Comparison of ENCODE assay signal across 9 mouse cellular contexts in genomic region chr10:96826234-96826788, GRCm38 (mm10).
DNase-seq lines count a peak whose midpoint lies in the region.
"Had no signal": no experiment of that assay in that cellular context is flagged by ENCODE, and none has a peak within 500 bp of the region (broad histone marks: within the 10 kb centered on the region; RNA-seq: fewer than 3 reads in every experiment).

No protein-coding gene starts in this region.

- intact Hi-C loops in heart, postnatal 36 days (cut with DNase I), result no loop called here

- DNase-seq in thymus, postnatal 0 days (ENCODE audit: low spot score), result peak; percentile 13
- no peak for DNase-seq in thymus, postnatal 36 days
- peak; percentile 11 for DNase-seq in hindbrain, embryonic 10.5 days (ENCODE audit: low spot score)
- peak; percentile 13 for DNase-seq in lung, postnatal 36 days
- DNase-seq in right cerebral cortex, postnatal 4 days, result no peak
- no peak for DNase-seq in kidney, postnatal 14 days
- DNase-seq in heart, postnatal 36 days, result no peak
- DNase-seq: heart, postnatal 4 days; thymus, adult 2 months had no signal

- peak overlapping the region; percentile 64 for H3K27ac ChIP-seq in hindbrain, embryonic 10.5 days

- peaks cover 5% of the 10 kb centered on the region; the same call in 1 of the 2 replicates for H3K4me1 ChIP-seq in hindbrain, embryonic 10.5 days (replicated peaks)

- no peaks in the 10 kb centered on the region for H3K36me3 ChIP-seq in hindbrain, embryonic 10.5 days

- H3K4me3 ChIP-seq in hindbrain, embryonic 10.5 days, result no peak overlapping the region

- 45% methylated on average over 7 of the region's 7 CpGs for WGBS in hindbrain, embryonic 10.5 days

- H3K9me3 ChIP-seq in hindbrain, embryonic 10.5 days, result no peaks in the 10 kb centered on the region

- H3K27me3 ChIP-seq in hindbrain, embryonic 10.5 days (ENCODE audit: insufficient read depth, poor library complexity, severe bottlenecking), result no peaks in the 10 kb centered on the region

Comparison
In these comparisons a context has a peak if more than half of its experiments do, and no peak if none do; other contexts are left out.
1. DNase-seq: peak in thymus, postnatal 0 days (single experiment), hindbrain, embryonic 10.5 days (single experiment) and lung, postnatal 36 days (single experiment); none in thymus, postnatal 36 days (0 of 2), right cerebral cortex, postnatal 4 days (single experiment), kidney, postnatal 14 days (single experiment) and heart, postnatal 36 days (0 of 2).